Mouse (Mus musculus): ENCODE measurements around the gene Gm17364.

- TF ChIP-seq CTCF (IDR thresholded peaks at IDR 0.05; ENCODE audit: borderline replicate concordance, control insufficient read depth, extremely low read depth, insufficient read depth, low read length, poor library complexity) (no peak), POLR2A (IDR thresholded peaks at IDR 0.05; ENCODE audit: control insufficient read depth, extremely low read depth, insufficient read depth, low read length, poor library complexity) (no peak)
Observed at GRCm38 (mm10) chr13:41257851-41258250, 15.9 kb downstream of the Gm17364 start.
